Mouse (Mus musculus) T-helper 2 cell (primary cell): ENCODE measurements around the gene Syde2.

Experiments
- in situ Hi-C: fragments of 300-600 bp; cut with MboI, MseI; formaldehyde crosslinking; loops from one replicate; pipeline ENCODE4 v1.15.1; 2025; ENCODE audit warnings: high pct_unique_total_duplicates

The Syde2 gene

GRCm38 (mm10) chr3:146009859-146010645, 22.4 kb downstream of the Syde2 start:
- in situ Hi-C loops, result no loop called here

GRCm38 (mm10) chr3:146010751-146011150, 23.1 kb downstream of the Syde2 start:
- in situ Hi-C loops, result no loop called here

- in situ Hi-C loops, result no loop called here
These were observed 24.0 kb downstream of the Syde2 start for GRCm38 (mm10) chr3:146011544-146012218.

- in situ Hi-C loops, result no loop called here
These were observed 25.8 kb downstream of the Syde2 start for GRCm38 (mm10) chr3:146013490-146013889.

GRCm38 (mm10) chr3:146014321-146014720, 26.7 kb downstream of the Syde2 start:
- in situ Hi-C loops, result no loop called here

GRCm38 (mm10) chr3:146016979-146017378, 29.3 kb downstream of the Syde2 start:
- in situ Hi-C loops, result no loop called here

GRCm38 (mm10) chr3:146017521-146017920, 29.9 kb downstream of the Syde2 start:
- in situ Hi-C loops, result no loop called here

- in situ Hi-C loops, result no loop called here
These were observed 34.6 kb downstream of the Syde2 start for GRCm38 (mm10) chr3:146022232-146022631.

- in situ Hi-C loops, result no loop called here
These were observed 37.1 kb downstream of the Syde2 start for GRCm38 (mm10) chr3:146024746-146025145.

GRCm38 (mm10) chr3:146025499-146025898, 37.8 kb downstream of the Syde2 start:
- in situ Hi-C loops, result no loop called here

GRCm38 (mm10) chr3:146027116-146027515, 39.4 kb downstream of the Syde2 start:
- in situ Hi-C loops, result no loop called here

GRCm38 (mm10) chr3:146028406-146028805, 40.7 kb downstream of the Syde2 start:
- in situ Hi-C loops, result no loop called here

GRCm38 (mm10) chr3:146029234-146029633, 41.6 kb downstream of the Syde2 start:
- in situ Hi-C loops, result no loop called here

GRCm38 (mm10) chr3:146030255-146030836, 42.7 kb downstream of the Syde2 start:
- in situ Hi-C loops, result loop anchor here (10.0 kb wide), 1 partner anchor 1656 kb away; no protein-coding TSS in a partner anchor

- in situ Hi-C loops, result loop anchor here (10.0 kb wide), 1 partner anchor 1658 kb away; no protein-coding TSS in a partner anchor
These were observed 45.3 kb downstream of the Syde2 start for GRCm38 (mm10) chr3:146032976-146033375.

- in situ Hi-C loops, result loop anchor here (10.0 kb wide), 1 partner anchor 1663 kb away; no protein-coding TSS in a partner anchor
These were observed 50.2 kb downstream of the Syde2 start for GRCm38 (mm10) chr3:146037906-146038305.

GRCm38 (mm10) chr3:146039132-146039903, 51.6 kb downstream of the Syde2 start:
- in situ Hi-C loops, result loop anchor here (10.0 kb wide), 1 partner anchor 1665 kb away; no protein-coding TSS in a partner anchor

GRCm38 (mm10) chr3:146041382-146041781, 53.7 kb downstream of the Syde2 start:
- in situ Hi-C loops, result no loop called here

- in situ Hi-C loops, result no loop called here
These were observed 57.3 kb downstream of the Syde2 start for GRCm38 (mm10) chr3:146044977-146045376.

- in situ Hi-C loops, result no loop called here
These were observed 58.4 kb downstream of the Syde2 start for GRCm38 (mm10) chr3:146046076-146046475.

GRCm38 (mm10) chr3:146047704-146048207, 60.1 kb downstream of the Syde2 start:
- in situ Hi-C loops, result no loop called here
